Mouse (Mus musculus) cerebellum, adult 2 months (tissue): ENCODE measurements at regions not wholly inside any gene's neighbourhood (a gene's known extent, or its start where the extent isn't known, plus 50 kb on each side); places are given as distances from the start of the nearest gene placed in this dataset.

Source experiments
- CTCF ChIP-seq: fragments of 200-500 bp; IDR thresholded peaks from 2 replicates; pipeline ENCODE4 v1.5.1; 2011; ENCODE audit warnings: low read depth, mild to moderate bottlenecking, control low read depth, low read length, moderate library complexity, borderline replicate concordance; ENCODE audit not compliant: insufficient read depth
- POLR2A ChIP-seq: fragments of 200-500 bp; IDR thresholded peaks from 2 replicates; pipeline ENCODE4 v1.6.1; 2011; ENCODE audit warnings: low read length, control low read depth, borderline replicate concordance; ENCODE audit not compliant: insufficient read depth

DNA sequence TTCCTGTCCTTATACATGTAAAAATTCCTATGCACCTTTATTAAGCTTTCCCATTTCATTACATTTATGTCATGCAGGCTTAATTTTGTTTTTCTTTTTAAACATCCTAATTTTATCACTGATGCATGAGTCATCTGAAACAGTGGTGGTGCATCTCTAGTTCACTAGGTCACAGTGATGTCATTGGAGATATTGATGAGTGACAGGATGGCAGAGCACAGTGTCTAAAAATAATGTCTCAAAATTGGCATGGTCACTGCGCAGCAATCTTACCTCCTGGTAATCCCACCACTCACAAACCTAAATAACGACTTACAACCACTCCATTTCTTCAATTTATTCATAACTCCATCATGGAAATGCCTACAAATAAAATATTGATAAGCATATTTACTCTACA lies 280.9 kb upstream of the Tmem229a start:
- TF ChIP-seq POLR2A (no peak), CTCF (no peak)
